22 mouse cellular contexts compared by ENCODE assay signal in genomic region chr9:40767946-40768345, GRCm38 (mm10).
"Had no signal": no experiment of that assay in that cellular context is flagged by ENCODE, and none has a peak within 500 bp of the region (broad histone marks: within the 10 kb centered on the region; RNA-seq: fewer than 3 reads in every experiment).

No protein-coding gene starts in this region.

- H3K9me3 ChIP-seq: limb, embryonic 12.5 days; limb, embryonic 15.5 days; megakaryocyte, embryonic 14.5 days; midbrain, embryonic 12.5 days; midbrain, embryonic 15.5 days; neural tube, embryonic 13.5 days; stomach, embryonic 15.5 days had no signal

- H3K4me1 ChIP-seq: limb, embryonic 12.5 days; limb, embryonic 15.5 days; midbrain, embryonic 15.5 days; stomach, embryonic 15.5 days had no signal

- H3K4me2 ChIP-seq: limb, embryonic 12.5 days; limb, embryonic 15.5 days; liver, embryonic 11.5 days; lung, embryonic 14.5 days; midbrain, embryonic 12.5 days; midbrain, embryonic 15.5 days; neural tube, embryonic 13.5 days; stomach, embryonic 15.5 days had no signal

- H3K4me3 ChIP-seq: limb, embryonic 12.5 days; limb, embryonic 15.5 days; megakaryocyte, embryonic 14.5 days; midbrain, embryonic 12.5 days; midbrain, embryonic 15.5 days; myocyte; neural tube, embryonic 13.5 days; stomach, embryonic 15.5 days had no signal

- H3K27ac ChIP-seq: kidney, postnatal 0 days; limb, embryonic 12.5 days; limb, embryonic 15.5 days; liver, embryonic 14.5 days; midbrain, embryonic 12.5 days; midbrain, embryonic 15.5 days; neural tube, embryonic 13.5 days; stomach, embryonic 15.5 days had no signal

- H3K9ac ChIP-seq: limb, embryonic 12.5 days; limb, embryonic 15.5 days; liver, embryonic 14.5 days; liver, postnatal 0 days; lung, embryonic 14.5 days; midbrain, embryonic 12.5 days; midbrain, embryonic 15.5 days; neural tube, embryonic 13.5 days; stomach, embryonic 15.5 days had no signal

- H3K27me3 ChIP-seq: limb, embryonic 12.5 days; limb, embryonic 15.5 days; midbrain, embryonic 15.5 days; neural tube, embryonic 13.5 days; stomach, embryonic 15.5 days had no signal

- H3K36me3 ChIP-seq: midbrain, embryonic 12.5 days; midbrain, embryonic 15.5 days; stomach, embryonic 15.5 days had no signal

- DNase-seq: kidney, adult 18-20 months; kidney, postnatal 36 days; left cerebral cortex, postnatal 4 days; liver, postnatal 0 days; lung, embryonic 14.5 days; lung, postnatal 10 days; lung, postnatal 36 days; retina, postnatal 1 day; right cerebral cortex, postnatal 25 days; spleen, adult 18-20 months; thymus, postnatal 25 days had no signal

- ATAC-seq: liver, postnatal 0 days; midbrain, embryonic 15.5 days had no signal
